Mouse (Mus musculus) stomach, embryonic 16.5 days (tissue): ENCODE results near the gene Frmd8. TPM values are rescaled to one million over a fixed set of nuclear protein-coding genes. Genes with fewer than 3 reads are reported as not detected.
"Not testable (repeated sequence)": the region's sequence is repeated elsewhere in the genome, so short reads cannot be mapped to it uniquely, and the experiment has no call there.

Experiments
- ATAC-seq: fragments of 200-750 bp; cut with Nextera tagmentation; 2 replicates; pipeline ENCODE4 v1.8.0; 2017; ENCODE audit warnings: moderate number of reproducible peaks, moderate TSS enrichment; ENCODE audit not compliant: insufficient read depth, low FRiP score
- H3K27ac ChIP-seq: fragments of 300-500 bp; sonication (generic); 2 replicates; pipeline ENCODE4 v1.5.1; 2014; ENCODE audit warnings: low read length
- H3K27me3 ChIP-seq: fragments of 300-500 bp; sonication (generic); 2 replicates; pipeline ENCODE4 v1.6.1; 2014; ENCODE audit warnings: low read length, control low read depth, mixed read lengths; ENCODE audit not compliant: control insufficient read depth, insufficient read depth
- H3K36me3 ChIP-seq: fragments of 300-500 bp; sonication (generic); 2 replicates; pipeline ENCODE4 v1.6.1; 2014; ENCODE audit warnings: low read length; ENCODE audit not compliant: control insufficient read depth, insufficient read depth
- H3K4me1 ChIP-seq: fragments of 300-500 bp; sonication (generic); 2 replicates; pipeline ENCODE4 v1.6.1; 2014; ENCODE audit warnings: low read length, control low read depth, mixed read lengths; ENCODE audit not compliant: control insufficient read depth, insufficient read depth
- H3K4me2 ChIP-seq: fragments of 300-500 bp; sonication (generic); 2 replicates; pipeline ENCODE4 v1.6.1; 2014; ENCODE audit warnings: low read depth, low read length, mixed read lengths
- H3K4me3 ChIP-seq: fragments of 300-500 bp; sonication (generic); replicated peaks from 2 replicates; pipeline ENCODE4 v1.5.1; 2014; ENCODE audit warnings: mild to moderate bottlenecking, low read length
- H3K9ac ChIP-seq: fragments of 300-500 bp; sonication (generic); 2 replicates; pipeline ENCODE4 v1.6.1; 2014; ENCODE audit warnings: low read length
- H3K9me3 ChIP-seq: fragments of 300-500 bp; sonication (generic); replicated peaks from 2 replicates; pipeline ENCODE4 v1.6.1; 2016; ENCODE audit warnings: low read length, control low read depth; ENCODE audit not compliant: control insufficient read depth
- WGBS: fragments of 180-500 bp; shearing (Covaris S2); extraction: QIAGEN DNeasy Blood & Tissue Kit; methylation state at CpG from one replicate; pipeline ENCODE4 v1.1.7; 2014; 5-methylcytosine and 5-hydroxymethylcytosine counted together
- polyA plus RNA-seq: library from polyadenylated mRNA; unstranded; fragments of >200 nt; fragmentation: Nextera tagmentation; extraction: Ambion mirVana; gene quantifications from 2 replicates; pipeline ENCODE4 v1.2.1, GENCODE M21; 2015

Gene Frmd8
- polyA plus RNA-seq, 1 experiment from 2014 or later, result 29.5 TPM

- Histone ChIP-seq H3K36me3 (peaks cover 7% of the 10 kb centered on the region), H3K9me3 (no peaks in the 10 kb centered on the region), H3K4me1 (peaks cover 7% of the 10 kb centered on the region; the same call in 1 of the 2 replicates), H3K4me2 (no peak overlapping the region), H3K27me3 (no peaks in the 10 kb centered on the region), H3K4me3 (no peak overlapping the region), H3K9ac (no peak overlapping the region), H3K27ac (no peak overlapping the region)
- no peak for ATAC-seq
- WGBS, result 92% methylated on average over 12 of the region's 12 CpGs
Observed at GRCm38 (mm10) chr19:5891521-5892258, 16.6 kb upstream of the Frmd8 start.

GRCm38 (mm10) chr19:5889211-5889610, 14.1 kb upstream of the Frmd8 start:
- no peak overlapping the region for H3K4me2 ChIP-seq
- no peak for ATAC-seq
- H3K4me3 ChIP-seq, result no peak overlapping the region
- H3K4me1 ChIP-seq, result peaks cover 7% of the 10 kb centered on the region; the same call in 1 of the 2 replicates
- no peak overlapping the region for H3K27ac ChIP-seq
- H3K27me3 ChIP-seq, result no peaks in the 10 kb centered on the region
- 41% methylated on average over 4 of the region's 4 CpGs for WGBS
- no peak overlapping the region for H3K9ac ChIP-seq
- H3K9me3 ChIP-seq, result no peaks in the 10 kb centered on the region
- no peaks in the 10 kb centered on the region for H3K36me3 ChIP-seq

DNA sequence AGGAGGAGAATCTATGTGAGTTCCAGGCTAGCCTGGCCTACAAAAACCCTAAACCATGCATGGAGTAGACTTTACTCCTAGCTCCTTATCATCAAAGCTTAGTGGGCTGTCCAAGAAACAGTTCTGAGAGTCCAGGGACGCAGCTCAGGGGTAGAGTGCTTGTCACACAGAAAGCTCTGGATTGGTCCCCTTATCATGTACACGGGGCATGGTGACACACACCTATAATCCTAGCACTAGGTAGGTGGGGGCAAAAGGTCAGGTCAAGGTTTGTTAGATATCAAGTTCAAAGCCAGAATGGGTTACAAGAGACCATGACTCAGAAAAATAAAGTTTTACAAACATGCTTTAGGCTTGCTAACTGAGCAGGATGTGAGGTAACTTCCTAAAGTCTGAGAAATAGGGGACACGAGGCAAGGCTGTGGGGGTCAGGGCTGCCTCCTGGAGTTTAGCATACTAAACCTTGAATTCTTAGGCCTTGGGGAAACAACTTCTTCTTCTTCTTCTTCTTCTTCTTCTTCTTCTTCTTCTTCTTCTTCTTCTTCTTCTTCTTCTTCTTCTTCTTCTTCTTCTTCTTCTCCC, 12.3 kb upstream of the Frmd8 start:
- H3K36me3 ChIP-seq, result no peaks in the 10 kb centered on the region
- no peak overlapping the region for H3K9ac ChIP-seq
- H3K27me3 ChIP-seq, result no peaks in the 10 kb centered on the region
- H3K9me3 ChIP-seq, result no peaks in the 10 kb centered on the region
- H3K4me3 ChIP-seq, result no peak overlapping the region
- H3K27ac ChIP-seq, result no peak overlapping the region
- ATAC-seq, result no peak
- H3K4me1 ChIP-seq, result no peaks in the 10 kb centered on the region
- WGBS, result 66% methylated on average over 3 of the region's 3 CpGs
- H3K4me2 ChIP-seq, result no peak overlapping the region

DNA sequence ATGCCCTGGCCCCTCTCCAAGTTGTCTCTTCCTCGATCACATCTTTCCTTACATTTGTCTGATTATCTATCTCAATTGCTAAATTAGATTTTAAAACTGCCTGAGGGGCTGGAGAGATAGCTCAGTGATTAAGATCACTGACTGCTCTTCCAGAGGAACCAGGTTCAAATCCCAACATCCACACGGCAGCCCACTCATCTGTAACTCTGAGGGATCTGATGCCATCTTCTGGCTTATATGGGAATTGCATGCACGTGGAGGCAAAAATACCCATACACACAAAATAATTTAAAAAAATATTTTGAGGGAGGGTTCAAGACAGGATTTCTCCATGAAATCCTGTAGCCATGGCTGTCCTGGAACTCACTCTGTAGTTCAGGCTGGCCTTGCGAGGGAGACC, 10.8 kb upstream of the Frmd8 start:
- no peaks in the 10 kb centered on the region for H3K4me1 ChIP-seq
- H3K27ac ChIP-seq, result no peak overlapping the region
- WGBS, result 55% methylated on average over 4 of the region's 4 CpGs
- H3K4me3 ChIP-seq, result no peak overlapping the region
- no peak for ATAC-seq
- no peaks in the 10 kb centered on the region for H3K36me3 ChIP-seq
- no peaks in the 10 kb centered on the region for H3K27me3 ChIP-seq
- H3K9me3 ChIP-seq, result no peaks in the 10 kb centered on the region
- no peak overlapping the region for H3K9ac ChIP-seq
- no peak overlapping the region for H3K4me2 ChIP-seq

GRCm38 (mm10) chr19:5883935-5884334, 8.9 kb upstream of the Frmd8 start:
- H3K36me3 ChIP-seq, result no peaks in the 10 kb centered on the region
- H3K9ac ChIP-seq, result no peak overlapping the region; the same call in 1 of the 2 replicates
- H3K9me3 ChIP-seq, result no peaks in the 10 kb centered on the region
- no peak overlapping the region for H3K27ac ChIP-seq
- H3K27me3 ChIP-seq, result no peaks in the 10 kb centered on the region
- ATAC-seq, result 0 out of 2 replicates have a peak, but pooled peaks have one; percentile 39
- 43% methylated on average over 1 of the region's 1 CpGs for WGBS
- H3K4me3 ChIP-seq, result no peak overlapping the region
- no peak overlapping the region for H3K4me2 ChIP-seq
- H3K4me1 ChIP-seq, result no peaks in the 10 kb centered on the region

GRCm38 (mm10) chr19:5882079-5882478, 7.0 kb upstream of the Frmd8 start:
- not testable (repeated sequence) for H3K4me3 ChIP-seq, ATAC-seq, H3K9me3 ChIP-seq, H3K27me3 ChIP-seq, H3K9ac ChIP-seq, H3K36me3 ChIP-seq, H3K27ac ChIP-seq, H3K4me1 ChIP-seq, H3K4me2 ChIP-seq
- 75% methylated on average over 5 of the region's 5 CpGs for WGBS

GRCm38 (mm10) chr19:5881155-5881554, 6.1 kb upstream of the Frmd8 start:
- no peak for ATAC-seq

GRCm38 (mm10) chr19:5879735-5880134, 4.7 kb upstream of the Frmd8 start:
- Histone ChIP-seq H3K4me2 (no peak overlapping the region), H3K36me3 (no peaks in the 10 kb centered on the region), H3K27ac (no peak overlapping the region), H3K9ac (no peak overlapping the region), H3K4me3 (no peak overlapping the region), H3K9me3 (no peaks in the 10 kb centered on the region), H3K27me3 (no peaks in the 10 kb centered on the region), H3K4me1 (peaks cover 14% of the 10 kb centered on the region)
- WGBS, result 92% methylated on average over 7 of the region's 7 CpGs
- ATAC-seq, result no peak

More at GRCm38 (mm10) chr19:5881155-5881554, 6.1 kb upstream of the Frmd8 start:
- Histone ChIP-seq H3K36me3 (no peaks in the 10 kb centered on the region), H3K9ac (no peak overlapping the region), H3K27me3 (no peaks in the 10 kb centered on the region), H3K9me3 (no peaks in the 10 kb centered on the region), H3K4me2 (no peak overlapping the region), H3K4me3 (no peak overlapping the region), H3K4me1 (peaks cover 9% of the 10 kb centered on the region), H3K27ac (no peak overlapping the region)
- 85% methylated on average over 6 of the region's 6 CpGs for WGBS

GRCm38 (mm10) chr19:5878916-5879315, 3.8 kb upstream of the Frmd8 start:
- peak overlapping the region; percentile 1; the same call in 1 of the 2 replicates for H3K4me2 ChIP-seq
- H3K4me1 ChIP-seq, result peaks cover 18% of the 10 kb centered on the region
- peak overlapping the region; percentile 65; the same call in 1 of the 2 replicates for H3K9ac ChIP-seq
- no peaks in the 10 kb centered on the region for H3K36me3 ChIP-seq
- ATAC-seq, result no peak
- no peaks in the 10 kb centered on the region for H3K9me3 ChIP-seq
- H3K4me3 ChIP-seq, result no peak overlapping the region
- 65% methylated on average over 3 of the region's 3 CpGs for WGBS
- H3K27me3 ChIP-seq, result no peaks in the 10 kb centered on the region
- no peak overlapping the region for H3K27ac ChIP-seq
